Mouse (Mus musculus) megakaryocyte-erythroid progenitor cell, adult 5-6 weeks (primary cell): Measurements from ENCODE around the gene Klf4. TPM values are rescaled to one million over a fixed set of nuclear protein-coding genes. Genes with fewer than 3 reads are reported as not detected.

Source experiments
- total RNA-seq, 2 experiments: library from RNA; stranded (forward) in 1 of 2; stranded (reverse) in 1 of 2; fragments of 200-1000, 215-1000 nt in 1 of 2; fragments of >200 nt in 1 of 2; fragmentation: Nextera tagmentation in 1 of 2; gene quantifications; 2 replicates each; pipeline ENCODE4 v1.2.3; 2014 to 2017

Klf4 gene
- total RNA-seq, 2 experiments from 2014 or later = 0.26 to 4.5 TPM

Other genes starting within 250 kb of the Klf4 start
- 107 and 112 TPM in 2 replicates for gene Rad23b, start 182.4 kb downstream of the Klf4 start, total RNA-seq (2014; fragmentation: Nextera tagmentation)
- gene Rad23b, start 182.4 kb downstream of the Klf4 start, total RNA-seq (2017) = 172 and 177 TPM in 2 replicates